Mouse (Mus musculus) spleen, postnatal 10 days (tissue): ENCODE results near the gene Coro7.

Experiments
- DNase-seq, 2 experiments: peaks; one replicate each; pipeline ENCODE4 v3.0.0; 2021 to 2022; ENCODE audit warnings: low spot score in 2 of 2

The Coro7 gene

DNA sequence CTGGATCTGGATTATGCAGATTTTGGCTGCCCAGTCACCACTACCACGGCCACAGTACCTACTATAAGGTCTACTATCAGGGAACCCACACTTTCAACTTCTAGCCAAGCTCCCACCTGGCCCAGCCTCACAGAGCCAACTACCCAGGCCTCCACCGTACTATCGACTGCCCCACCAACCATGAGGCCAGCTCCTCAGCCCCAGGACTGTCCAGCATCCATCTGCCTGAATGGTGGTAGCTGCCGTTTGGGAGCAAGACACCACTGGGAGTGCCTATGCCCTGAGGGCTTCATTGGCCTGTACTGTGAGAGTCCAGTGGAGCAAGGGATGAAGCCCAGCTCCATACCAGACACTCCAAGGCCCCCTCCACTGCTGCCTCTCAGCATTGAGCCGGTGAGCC lies 30.4 kb downstream of the Coro7 start:
- DNase-seq, result no peak

DNA sequence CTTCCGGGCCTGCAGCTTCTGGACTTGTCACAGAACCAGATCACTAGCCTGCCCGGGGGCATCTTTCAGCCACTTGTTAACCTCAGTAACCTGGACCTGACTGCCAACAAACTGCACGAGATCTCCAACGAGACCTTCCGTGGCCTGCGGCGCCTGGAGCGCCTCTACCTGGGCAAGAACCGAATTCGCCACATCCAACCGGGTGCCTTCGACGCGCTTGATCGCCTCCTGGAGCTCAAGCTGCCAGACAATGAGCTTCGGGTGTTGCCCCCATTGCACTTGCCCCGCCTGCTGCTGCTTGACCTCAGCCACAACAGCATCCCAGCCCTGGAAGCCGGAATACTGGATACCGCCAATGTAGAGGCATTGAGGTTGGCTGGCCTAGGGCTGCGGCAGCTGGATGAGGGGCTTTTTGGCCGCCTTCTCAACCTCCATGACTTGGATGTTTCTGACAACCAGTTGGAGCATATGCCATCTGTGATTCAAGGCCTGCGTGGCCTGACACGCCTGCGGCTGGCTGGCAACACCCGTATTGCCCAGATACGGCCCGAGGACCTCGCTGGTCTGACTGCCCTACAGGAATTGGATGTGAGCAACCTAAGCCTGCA lies 31.1 kb downstream of the Coro7 start:
- DNase-seq, result peak in 1 of 2 experiments; percentile 18

GRCm38 (mm10) chr16:4647651-4648141 lies 31.9 kb downstream of the Coro7 start:
- no peak for DNase-seq

- DNase-seq, result no peak
Measured at GRCm38 (mm10) chr16:4646831-4647230, 32.7 kb downstream of the Coro7 start.

DNA sequence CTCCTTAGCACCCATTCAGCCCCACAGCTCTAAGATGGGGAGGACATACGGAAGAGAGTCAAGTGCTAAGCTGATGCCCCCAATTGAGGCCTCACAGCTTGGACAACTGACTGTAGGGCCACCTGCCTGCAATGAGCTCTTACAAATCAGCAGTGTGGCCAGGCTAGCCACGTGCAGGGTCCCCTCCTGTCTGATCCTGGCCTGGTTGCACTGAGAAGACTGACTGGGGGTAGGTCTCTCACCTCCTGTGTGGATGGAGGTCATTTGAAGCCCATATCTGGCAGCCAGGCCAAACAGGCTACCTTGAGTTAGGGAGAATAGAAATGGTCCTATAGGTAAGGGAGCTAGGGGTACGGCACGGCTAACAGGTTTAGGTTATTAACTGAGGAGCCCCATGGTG lies 33.7 kb downstream of the Coro7 start:
- DNase-seq, result no peak

GRCm38 (mm10) chr16:4643670-4644419 lies 35.7 kb downstream of the Coro7 start:
- no peak for DNase-seq

DNA sequence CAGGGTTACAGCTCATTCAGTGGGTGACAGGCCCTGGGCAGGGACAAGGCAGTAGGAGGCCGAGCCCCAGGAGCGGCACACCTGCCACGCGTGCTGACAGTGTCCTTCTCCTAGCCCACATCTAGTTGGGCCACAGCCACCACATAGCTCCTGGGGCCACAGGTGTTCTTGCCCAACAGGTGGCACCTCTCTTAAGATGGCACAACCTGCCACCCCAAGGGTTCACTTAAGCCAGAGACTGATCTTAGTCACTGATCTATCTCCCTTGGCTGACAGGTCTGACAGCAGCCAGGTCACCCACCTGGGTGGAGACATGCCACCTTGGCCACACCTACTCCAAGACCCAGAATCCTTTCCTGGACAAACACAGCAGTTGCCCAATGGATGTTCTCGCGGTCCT lies 36.6 kb downstream of the Coro7 start:
- DNase-seq, result peak in 1 of 2 experiments; percentile 12

DNA sequence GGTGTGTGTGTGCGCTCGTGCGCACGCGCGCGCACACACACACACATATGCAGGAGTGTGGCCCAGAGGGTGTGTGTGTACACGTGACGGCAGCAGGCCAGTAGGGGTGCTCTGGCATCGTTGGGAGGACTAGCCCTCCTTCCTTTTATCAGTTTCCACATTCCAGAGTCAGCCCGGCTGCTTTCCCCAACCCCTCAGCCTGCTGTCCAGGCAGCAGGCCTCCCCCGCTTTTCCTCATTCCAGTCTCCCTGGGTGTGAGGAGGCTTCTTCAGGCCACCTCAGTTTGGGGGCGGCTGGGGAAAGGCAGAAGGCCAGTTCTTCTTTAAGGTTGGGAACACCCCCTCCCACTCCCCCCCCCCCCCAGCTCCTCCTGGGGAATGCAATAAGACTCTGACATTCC lies 37.4 kb downstream of the Coro7 start:
- peak in 1 of 2 experiments; percentile 18 for DNase-seq

DNA sequence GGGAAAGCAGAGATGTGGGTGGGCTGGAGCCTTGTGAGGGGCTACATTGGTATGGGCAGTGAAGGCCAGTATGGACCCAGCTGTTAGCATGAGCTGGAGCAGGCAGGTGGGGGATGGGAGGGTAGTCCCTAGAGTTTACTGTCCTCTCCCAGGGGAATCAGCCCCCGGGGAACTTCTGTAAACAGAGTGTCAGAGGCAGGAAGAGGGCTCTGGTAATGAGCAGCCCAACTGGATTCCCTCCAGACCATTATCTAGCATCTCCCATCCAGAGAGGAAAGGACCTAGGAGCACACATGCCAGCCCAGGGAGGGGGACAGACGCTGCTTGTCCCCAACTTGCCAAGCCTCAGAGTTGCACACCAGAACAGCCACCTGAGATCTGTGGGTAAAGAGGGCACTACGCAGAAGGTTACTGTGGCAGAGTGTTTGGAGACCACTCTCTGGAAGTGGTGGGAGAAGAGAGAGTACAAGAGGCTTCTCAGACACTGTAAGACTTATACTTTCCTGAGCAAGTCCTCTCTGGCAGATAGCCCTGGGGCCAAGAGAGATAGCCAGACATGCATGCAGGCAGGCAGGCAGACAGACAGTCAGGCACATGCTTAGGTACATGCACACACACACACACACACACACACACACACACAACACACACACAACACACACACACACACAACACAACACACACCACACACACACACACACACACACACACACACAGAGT lies 38.3 kb downstream of the Coro7 start:
- peak in 1 of 2 experiments; percentile 55 for DNase-seq

GRCm38 (mm10) chr16:4640267-4641005 lies 39.1 kb downstream of the Coro7 start:
- peak in 1 of 2 experiments; percentile 43 for DNase-seq

- DNase-seq, result peak; percentile 60 to 85
Measured at GRCm38 (mm10) chr16:4639831-4640237, 39.7 kb downstream of the Coro7 start, which contains the start of the genes Vasn and Dnaja3. Gene Vasn (plus strand): TSS chr16:4639941. Gene Dnaja3 (plus strand): TSS chr16:4639989.

- DNase-seq, result no peak
Measured at GRCm38 (mm10) chr16:4638891-4639390, 40.6 kb downstream of the Coro7 start.

DNA sequence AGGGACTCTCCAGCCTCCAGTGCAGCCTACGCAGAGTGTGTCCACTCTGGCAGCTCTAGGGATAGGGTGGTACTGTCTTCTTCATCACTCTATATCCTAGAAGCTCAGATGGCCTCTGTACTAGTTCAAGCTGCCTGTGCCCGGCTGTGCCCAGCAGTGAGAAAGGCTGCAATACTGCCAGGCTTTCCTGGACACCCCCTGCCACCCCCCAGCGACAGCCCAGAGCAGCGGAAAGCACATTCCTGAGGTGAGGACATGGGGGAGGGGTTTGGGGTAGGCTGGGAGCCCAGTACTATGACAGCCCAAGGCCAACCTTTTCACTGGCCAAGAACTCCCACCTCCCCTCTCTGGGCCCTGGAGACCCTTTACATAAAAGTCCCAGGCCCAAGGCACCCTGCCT lies 43.8 kb downstream of the Coro7 start:
- DNase-seq, result no peak

DNA sequence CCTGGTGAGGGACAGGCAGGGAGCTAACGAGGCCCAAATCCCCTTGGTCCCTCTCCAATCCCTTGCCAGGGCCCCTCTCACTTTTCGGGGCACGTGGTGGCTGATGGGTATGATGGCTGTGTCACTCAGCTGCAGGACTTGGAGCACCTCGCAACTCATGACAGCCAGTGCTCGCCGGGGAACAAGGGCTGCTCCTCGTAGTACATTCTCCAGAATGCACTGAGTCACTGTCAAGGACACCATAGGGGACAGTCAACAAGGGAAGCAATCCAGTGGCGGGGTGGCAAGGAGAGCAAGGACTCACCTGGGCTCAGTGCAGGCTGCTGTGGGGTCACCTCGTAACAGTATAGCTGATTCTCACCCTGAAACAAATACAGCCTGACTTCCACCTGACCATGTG lies 44.9 kb downstream of the Coro7 start:
- no peak for DNase-seq

- DNase-seq, result no peak
Measured at GRCm38 (mm10) chr16:4633661-4634060, 45.9 kb downstream of the Coro7 start.

DNA sequence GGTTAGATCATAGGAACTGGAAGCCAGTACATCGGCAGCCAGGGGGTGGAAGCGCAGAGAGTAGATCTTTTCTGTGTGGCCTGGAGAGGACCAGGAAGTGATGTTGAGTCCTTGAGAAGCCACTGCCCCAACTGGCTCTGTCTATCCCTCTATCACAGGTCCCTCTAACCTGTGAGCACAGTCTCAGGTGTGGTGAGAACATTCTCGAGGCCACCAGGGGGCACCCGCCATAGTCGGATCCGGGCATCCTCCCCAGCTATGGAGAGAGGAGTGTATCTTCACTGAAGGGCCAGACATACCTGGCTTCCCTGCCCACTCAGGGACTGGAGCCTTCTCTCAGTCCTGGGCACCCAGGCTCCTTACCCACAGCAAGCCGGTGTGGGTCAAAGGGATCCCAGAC lies 47.5 kb downstream of the Coro7 start:
- DNase-seq, result peak in 1 of 2 experiments; percentile 44

DNA sequence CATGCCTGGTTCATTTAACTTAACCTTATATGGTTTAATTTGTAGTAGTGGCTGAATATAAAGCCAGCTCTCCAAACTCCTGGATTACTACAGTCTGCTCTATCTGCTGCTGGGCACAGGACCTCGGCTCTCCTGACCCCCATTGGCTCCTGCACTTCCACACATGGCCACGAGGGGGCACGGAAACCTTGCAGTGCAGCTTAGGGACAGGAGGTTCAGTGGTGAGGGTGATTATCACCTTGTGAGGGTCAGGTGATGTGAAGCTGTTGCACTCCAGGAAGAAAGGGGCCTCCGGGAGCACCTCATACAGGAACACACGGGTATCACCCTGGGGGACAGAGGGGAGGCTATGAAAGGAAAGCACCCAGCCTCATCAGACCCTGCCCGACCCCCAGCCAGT lies 49.6 kb downstream of the Coro7 start:
- DNase-seq, result peak; percentile 82 to 89

- DNase-seq, result no peak
Measured at GRCm38 (mm10) chr16:4628898-4629419, 50.6 kb downstream of the Coro7 start.

DNA sequence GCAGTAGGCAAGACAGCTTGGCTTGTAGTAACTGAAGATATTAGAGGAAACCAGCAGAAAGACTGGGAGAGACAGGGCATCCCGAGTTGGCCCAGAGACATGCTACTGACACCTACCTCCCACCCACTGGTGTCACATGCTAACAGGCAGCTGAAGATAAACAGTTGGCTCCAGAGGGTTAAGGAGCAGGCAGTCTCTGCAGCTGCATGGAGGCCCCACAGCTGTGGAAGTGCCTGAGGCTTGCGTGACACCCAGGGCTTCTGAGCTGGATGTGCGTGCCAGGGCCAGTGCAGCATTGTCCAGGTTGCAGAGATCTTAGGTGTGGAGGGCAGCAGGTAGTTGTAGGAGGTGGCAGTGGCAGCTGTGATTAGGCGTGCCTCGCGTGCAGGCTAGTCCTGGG lies 52.5 kb downstream of the Coro7 start:
- DNase-seq, result no peak

DNA sequence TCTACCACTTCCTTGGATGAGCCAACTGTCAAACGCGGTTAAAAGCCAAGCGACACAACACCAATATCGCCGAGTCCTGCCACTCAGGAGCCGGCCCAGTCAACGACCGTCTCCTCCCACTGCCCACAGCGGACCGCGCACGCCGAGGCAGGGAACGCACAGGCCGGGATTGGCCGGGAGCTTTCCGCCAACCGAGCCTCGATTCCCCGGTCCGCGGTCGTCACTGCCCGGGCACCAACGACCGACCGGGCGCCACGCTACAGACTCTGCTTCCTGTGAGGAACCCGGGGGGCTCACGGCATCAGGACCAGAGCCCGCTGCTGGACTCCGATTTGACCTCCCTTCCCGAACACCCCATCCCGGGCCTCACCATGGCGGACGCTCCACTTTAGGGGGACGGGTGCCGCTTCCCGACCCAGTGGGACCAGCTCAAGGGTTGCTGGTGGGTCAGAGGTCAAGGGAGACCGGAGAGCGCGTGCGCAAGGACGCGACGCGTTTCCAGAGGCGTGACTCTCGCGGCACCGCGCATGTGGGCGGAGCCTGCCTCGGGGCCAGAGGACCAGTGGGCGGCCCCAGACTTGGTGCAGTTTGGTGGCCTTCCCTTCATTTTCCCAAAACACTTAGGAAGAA lies 55.0 kb downstream of the Coro7 start, which contains the start of gene Pam16:
Gene Pam16, minus strand, starts transcription at position 508 of the 630 bp plus-strand sequence.
- peak; percentile 82 to 94 for DNase-seq

GRCm38 (mm10) chr16:4624074-4624473 lies 55.5 kb downstream of the Coro7 start:
- DNase-seq, result peak in 1 of 2 experiments; percentile 29
